Mouse (Mus musculus): Measurements from ENCODE around the gene Noxred1.

The Noxred1 gene

GRCm38 (mm10) chr12:87260562-87260961 lies 22.0 kb upstream of the Noxred1 start:
- TF ChIP-seq GATA4 (IDR thresholded peaks at IDR 0.05; ENCODE audit: insufficient replicate concordance, low read length) = no peak

- TF ChIP-seq GATA4 (IDR thresholded peaks at IDR 0.05; ENCODE audit: insufficient replicate concordance, low read length) = no peak
Measured at GRCm38 (mm10) chr12:87256629-87257028, 18.1 kb upstream of the Noxred1 start.

GRCm38 (mm10) chr12:87253878-87254277 lies 15.3 kb upstream of the Noxred1 start:
- no peak for TF ChIP-seq GATA4 (IDR thresholded peaks at IDR 0.05; ENCODE audit: insufficient replicate concordance, low read length)

- no peak for TF ChIP-seq GATA4 (IDR thresholded peaks at IDR 0.05; ENCODE audit: insufficient replicate concordance, low read length)
Measured at GRCm38 (mm10) chr12:87250161-87250560, 11.6 kb upstream of the Noxred1 start.

GRCm38 (mm10) chr12:87236882-87237483 lies 1.5 kb downstream of the Noxred1 start:
- no peak for TF ChIP-seq GATA4 (IDR thresholded peaks at IDR 0.05; ENCODE audit: insufficient replicate concordance, low read length)

GRCm38 (mm10) chr12:87230379-87230895 lies 8.1 kb downstream of the Noxred1 start:
- TF ChIP-seq GATA4 (IDR thresholded peaks at IDR 0.05; ENCODE audit: insufficient replicate concordance, low read length) = no peak

- TF ChIP-seq GATA4 (IDR thresholded peaks at IDR 0.05; ENCODE audit: insufficient replicate concordance, low read length) = no peak
Measured at GRCm38 (mm10) chr12:87229633-87230032, 8.9 kb downstream of the Noxred1 start.

- no peak for TF ChIP-seq GATA4 (IDR thresholded peaks at IDR 0.05; ENCODE audit: insufficient replicate concordance, low read length)
Measured at GRCm38 (mm10) chr12:87226801-87227200, 11.7 kb downstream of the Noxred1 start.

GRCm38 (mm10) chr12:87224950-87225349 lies 13.6 kb downstream of the Noxred1 start:
- TF ChIP-seq GATA4 (IDR thresholded peaks at IDR 0.05; ENCODE audit: insufficient replicate concordance, low read length) = no peak

GRCm38 (mm10) chr12:87219362-87219761 lies 19.2 kb downstream of the Noxred1 start:
- no peak for TF ChIP-seq GATA4 (IDR thresholded peaks at IDR 0.05; ENCODE audit: insufficient replicate concordance, low read length)

GRCm38 (mm10) chr12:87217596-87217995 lies 20.9 kb downstream of the Noxred1 start:
- TF ChIP-seq GATA4 (IDR thresholded peaks at IDR 0.05; ENCODE audit: insufficient replicate concordance, low read length) = no peak

- TF ChIP-seq GATA4 (IDR thresholded peaks at IDR 0.05; ENCODE audit: insufficient replicate concordance, low read length) = no peak
Measured at GRCm38 (mm10) chr12:87216053-87216452, 22.5 kb downstream of the Noxred1 start.

- TF ChIP-seq GATA4 (IDR thresholded peaks at IDR 0.05; ENCODE audit: insufficient replicate concordance, low read length) = no peak
Measured at GRCm38 (mm10) chr12:87212844-87213606, 25.5 kb downstream of the Noxred1 start.

- no peak for TF ChIP-seq GATA4 (IDR thresholded peaks at IDR 0.05; ENCODE audit: insufficient replicate concordance, low read length)
Measured at GRCm38 (mm10) chr12:87201694-87202093, 36.8 kb downstream of the Noxred1 start.

GRCm38 (mm10) chr12:87199973-87200586 lies 38.5 kb downstream of the Noxred1 start, which contains the start of gene Tmed8:
Gene Tmed8, minus strand, starts transcription at chr12:87200454.
- TF ChIP-seq GATA4 (IDR thresholded peaks at IDR 0.05; ENCODE audit: insufficient replicate concordance, low read length) = no peak
